Mouse (Mus musculus): Measurements from ENCODE around the gene Epb41l1.

The Epb41l1 gene

GRCm38 (mm10) chr2:156518306-156518705, 97.6 kb downstream of the Epb41l1 start:
- ATAC-seq (ENCODE audit: insufficient number of reproducible peaks, low FRiP score, low TSS enrichment), result no peak

- ATAC-seq (ENCODE audit: insufficient number of reproducible peaks, low FRiP score, low TSS enrichment), result no peak
These were observed 98.9 kb downstream of the Epb41l1 start for GRCm38 (mm10) chr2:156519584-156519983.

GRCm38 (mm10) chr2:156522994-156523393, 102.3 kb downstream of the Epb41l1 start:
- no peak for ATAC-seq (ENCODE audit: insufficient number of reproducible peaks, low FRiP score, low TSS enrichment)

- ATAC-seq (ENCODE audit: insufficient number of reproducible peaks, low FRiP score, low TSS enrichment), result no peak
These were observed 103.4 kb downstream of the Epb41l1 start for GRCm38 (mm10) chr2:156524078-156524477.

- ATAC-seq (ENCODE audit: insufficient number of reproducible peaks, low FRiP score, low TSS enrichment), result no peak
These were observed 109.0 kb downstream of the Epb41l1 start for GRCm38 (mm10) chr2:156529726-156530125.

- ATAC-seq (ENCODE audit: insufficient number of reproducible peaks, low FRiP score, low TSS enrichment), result no peak
These were observed 112.5 kb downstream of the Epb41l1 start for GRCm38 (mm10) chr2:156533160-156533559.

GRCm38 (mm10) chr2:156538817-156539555, 118.3 kb downstream of the Epb41l1 start:
- ATAC-seq (ENCODE audit: insufficient number of reproducible peaks, low FRiP score, low TSS enrichment), result no peak

- ATAC-seq (ENCODE audit: insufficient number of reproducible peaks, low FRiP score, low TSS enrichment), result no peak
These were observed 120.3 kb downstream of the Epb41l1 start for GRCm38 (mm10) chr2:156540991-156541390.

- ATAC-seq (ENCODE audit: insufficient number of reproducible peaks, low FRiP score, low TSS enrichment), result no peak
These were observed 121.7 kb downstream of the Epb41l1 start for GRCm38 (mm10) chr2:156542410-156542809.

- ATAC-seq (ENCODE audit: insufficient number of reproducible peaks, low FRiP score, low TSS enrichment), result no peak
These were observed 123.1 kb downstream of the Epb41l1 start for GRCm38 (mm10) chr2:156543804-156544203.

- ATAC-seq (ENCODE audit: insufficient number of reproducible peaks, low FRiP score, low TSS enrichment), result peak; percentile 45; the same call in 1 of the 2 replicates
These were observed 126.6 kb downstream of the Epb41l1 start, which contains the start of gene Aar2 for GRCm38 (mm10) chr2:156547123-156547891. TSS of gene Aar2 (plus strand) at chr2:156547584.

- ATAC-seq (ENCODE audit: insufficient number of reproducible peaks, low FRiP score, low TSS enrichment), result no peak; the same call in 1 of the 2 replicates
These were observed 131.7 kb downstream of the Epb41l1 start for GRCm38 (mm10) chr2:156552421-156552820.

- ATAC-seq (ENCODE audit: insufficient number of reproducible peaks, low FRiP score, low TSS enrichment), result no peak
These were observed 141.1 kb downstream of the Epb41l1 start for GRCm38 (mm10) chr2:156561808-156562207.

GRCm38 (mm10) chr2:156563557-156563956, 142.8 kb downstream of the Epb41l1 start:
- ATAC-seq (ENCODE audit: insufficient number of reproducible peaks, low FRiP score, low TSS enrichment), result no peak

- ATAC-seq (ENCODE audit: insufficient number of reproducible peaks, low FRiP score, low TSS enrichment), result no peak
These were observed 145.8 kb downstream of the Epb41l1 start for GRCm38 (mm10) chr2:156566512-156566911.

GRCm38 (mm10) chr2:156568647-156569046, 147.9 kb downstream of the Epb41l1 start:
- ATAC-seq (ENCODE audit: insufficient number of reproducible peaks, low FRiP score, low TSS enrichment), result no peak

GRCm38 (mm10) chr2:156569261-156569660, 148.6 kb downstream of the Epb41l1 start:
- ATAC-seq (ENCODE audit: insufficient number of reproducible peaks, low FRiP score, low TSS enrichment), result no peak

- no peak for ATAC-seq (ENCODE audit: insufficient number of reproducible peaks, low FRiP score, low TSS enrichment)
These were observed 150.8 kb downstream of the Epb41l1 start for GRCm38 (mm10) chr2:156571521-156571920.

GRCm38 (mm10) chr2:156576850-156577587, 156.3 kb downstream of the Epb41l1 start:
- ATAC-seq (ENCODE audit: insufficient number of reproducible peaks, low FRiP score, low TSS enrichment), result no peak

- ATAC-seq (ENCODE audit: insufficient number of reproducible peaks, low FRiP score, low TSS enrichment), result no peak
These were observed 159.8 kb downstream of the Epb41l1 start for GRCm38 (mm10) chr2:156580507-156580906.

GRCm38 (mm10) chr2:156581244-156581643, 160.5 kb downstream of the Epb41l1 start:
- no peak for ATAC-seq (ENCODE audit: insufficient number of reproducible peaks, low FRiP score, low TSS enrichment)
